14 mouse cellular contexts compared by ENCODE assay signal in the genomic region with DNA sequence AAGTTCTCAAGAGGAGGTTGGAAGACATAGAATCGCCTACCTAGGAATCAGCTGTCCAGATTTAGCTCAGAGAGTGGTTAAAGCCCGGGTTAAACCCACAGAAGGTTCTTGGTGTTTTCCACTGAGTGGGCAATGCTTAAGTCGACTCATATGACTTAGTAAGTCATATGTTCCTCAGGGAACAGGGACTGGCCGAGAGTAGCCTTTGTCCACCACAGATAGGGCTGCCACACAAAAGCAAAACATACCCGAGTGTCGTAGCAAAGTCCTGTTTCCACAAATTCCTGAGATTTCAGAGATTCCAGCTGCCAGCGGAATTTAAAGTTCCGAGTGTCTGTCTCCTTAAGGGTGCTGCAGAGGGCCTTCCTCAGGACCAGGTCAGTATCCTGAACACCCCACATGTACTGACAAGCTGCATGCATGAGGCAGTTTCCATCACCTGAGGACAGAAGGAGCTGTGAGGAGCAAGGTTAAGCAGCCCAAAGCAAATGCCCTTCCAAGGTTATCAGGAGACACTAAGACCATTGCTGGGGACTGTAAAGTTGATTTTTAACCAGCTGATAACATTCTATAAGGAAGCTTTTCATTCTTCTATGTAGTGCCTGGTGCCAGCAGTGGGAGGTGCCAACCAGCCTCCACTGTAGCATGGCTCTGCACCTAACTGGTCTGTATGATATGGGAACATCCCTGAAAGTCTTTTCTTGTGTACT. TPM values are rescaled to one million over a fixed set of nuclear protein-coding genes. Genes with fewer than 3 reads are reported as not detected.
DNase-seq lines count a peak whose midpoint lies in the region; ATAC-seq lines count a peak whose summit lies in the region.
"Had no signal": no experiment of that assay in that cellular context is flagged by ENCODE, and none has a peak within 500 bp of the region (broad histone marks: within the 10 kb centered on the region; RNA-seq: fewer than 3 reads in every experiment).

No protein-coding gene starts in this region.

- H3K36me3 ChIP-seq in heart, embryonic 16.5 days (ENCODE audit: control insufficient read depth, insufficient read depth), result peaks cover 29% of the 10 kb centered on the region
- H3K36me3 ChIP-seq in megakaryocyte, embryonic 14.5 days (replicated peaks; ENCODE audit: low read length), result peaks cover 89% of the 10 kb centered on the region

- H3K9me3 ChIP-seq in heart, embryonic 16.5 days (replicated peaks; ENCODE audit: control insufficient read depth, low read length), result no peaks in the 10 kb centered on the region
- no peaks in the 10 kb centered on the region for H3K9me3 ChIP-seq in megakaryocyte, embryonic 14.5 days
- H3K9me3 ChIP-seq: G1E had no signal

- DNase-seq in heart, adult 11 months, result no peak
- DNase-seq in large intestine, adult 2 months (ENCODE audit: low read depth, low spot score), result peak; percentile 72
- peak; percentile 65 for DNase-seq in yolk sac, embryonic 10.5 days (ENCODE audit: low spot score)
- no peak for DNase-seq in left cerebral cortex, postnatal 36 days (ENCODE audit: low spot score in 2 of 2)
- DNase-seq in ovary, postnatal 14 days (ENCODE audit: low spot score), result no peak
- DNase-seq: cerebellum, adult 11 months; heart, adult 18-20 months; left cerebral cortex, postnatal 4 days had no signal

- H3K27me3 ChIP-seq in heart, embryonic 16.5 days (ENCODE audit: control insufficient read depth, insufficient read depth, low read length), result no peaks in the 10 kb centered on the region
- H3K27me3 ChIP-seq in megakaryocyte, embryonic 14.5 days (replicated peaks), result no peaks in the 10 kb centered on the region

- no peak overlapping the region for H3K4me3 ChIP-seq in heart, embryonic 16.5 days (ENCODE audit: low read length)
- H3K4me3 ChIP-seq in megakaryocyte, embryonic 14.5 days (replicated peaks), result peak overlapping the region; percentile 85

- no peak overlapping the region for H3K27ac ChIP-seq in heart, embryonic 16.5 days (ENCODE audit: low read length)
- H3K27ac ChIP-seq: liver, embryonic 14.5 days had no signal

- intact Hi-C loops in left cerebral cortex, postnatal 36 days (cut with DNase I), result no loop called here

- 47% methylated on average over 8 of the region's 8 CpGs for WGBS in heart, embryonic 16.5 days
- 33% methylated on average over 8 of the region's 8 CpGs for WGBS in large intestine, adult 2 months

- no peak overlapping the region for H3K4me2 ChIP-seq in heart, embryonic 16.5 days (ENCODE audit: low read depth, low read length)

- peaks cover 15% of the 10 kb centered on the region; the same call in 1 of the 2 replicates for H3K4me1 ChIP-seq in heart, embryonic 16.5 days (ENCODE audit: control insufficient read depth, insufficient read depth, low read length)
- peaks cover 100% of the 10 kb centered on the region for H3K4me1 ChIP-seq in megakaryocyte, embryonic 14.5 days

- H3K9ac ChIP-seq in heart, embryonic 16.5 days (ENCODE audit: low read length), result no peak overlapping the region
- H3K9ac ChIP-seq: liver, embryonic 14.5 days had no signal

- 0 out of 2 replicates have a peak, but pooled peaks have one; percentile 23 for ATAC-seq in heart, embryonic 16.5 days (replicated peaks; ENCODE audit: extremely low read depth, insufficient read depth, low FRiP score)
- no peak for ATAC-seq in megakaryocyte, adult 5-6 weeks (ENCODE audit: poor library complexity, severe bottlenecking)
- ATAC-seq: inflammation-experienced regulatory T-cells, adult 6 months had no signal

RNA-seq across cellular contexts. Expression of gene Tnfaip3, which starts 7.4 kb away (rescaled TPM):
- 2.8 and 4.0 TPM in 2 replicates for polyA plus RNA-seq in heart, embryonic 16.5 days (2015; fragmentation: Nextera tagmentation; extraction: Ambion mirVana)
- polyA plus RNA-seq in megakaryocyte, embryonic 14.5 days (2012; ENCODE audit: insufficient read depth, low replicate concordance), result 1.8 and 3.0 TPM in 2 replicates
- total RNA-seq in megakaryocyte, adult 5-6 weeks (2015), result 16.1 and 21.2 TPM in 2 replicates
- total RNA-seq in megakaryocyte, adult 5-6 weeks (2017), result 17.0 and 29.6 TPM in 2 replicates
- 9.9 and 17.4 TPM in 2 replicates for polyA plus RNA-seq in large intestine, adult 2 months (2012; rRNA removed)
- total RNA-seq in left cerebral cortex, postnatal 36 days (2021), result 1 to 10 TPM; 4.9 to 5.2 TPM

Comparison
In these comparisons a context has a peak if more than half of its experiments do, and no peak if none do; other contexts are left out.
1. DNase-seq: peak in large intestine, adult 2 months (single experiment) and yolk sac, embryonic 10.5 days (single experiment); none in heart, adult 11 months (single experiment), left cerebral cortex, postnatal 36 days (0 of 2) and ovary, postnatal 14 days (single experiment).